Mouse (Mus musculus): ENCODE measurements at regions not wholly inside any gene's neighbourhood (a gene's known extent, or its start where the extent isn't known, plus 50 kb on each side); places are given as distances from the start of the nearest gene placed in this dataset.
"Not testable (repeated sequence)": the region's sequence is repeated elsewhere in the genome, so short reads cannot be mapped to it uniquely, and the experiment has no call there.

- no peak for DNase-seq
These were observed 3289.4 kb downstream of the Gm37988 start for GRCm38 (mm10) chr1:8097046-8097445.

GRCm38 (mm10) chr1:8123021-8123420 is 3290.9 kb upstream of the A830018L16Rik start:
- DNase-seq, result peak; percentile 41

- not testable (repeated sequence) for DNase-seq
These were observed 3279.2 kb upstream of the A830018L16Rik start for GRCm38 (mm10) chr1:8134434-8135433.

- DNase-seq, result no peak
These were observed 3271.3 kb upstream of the A830018L16Rik start for GRCm38 (mm10) chr1:8142583-8142982.

- no peak for DNase-seq
These were observed 3240.7 kb upstream of the A830018L16Rik start for GRCm38 (mm10) chr1:8173196-8173595.

All from adrenal gland, postnatal 14 days (tissue).